Mouse (Mus musculus): ENCODE measurements around the gene Coasy. TPM values are rescaled to one million over a fixed set of nuclear protein-coding genes. Genes with fewer than 3 reads are reported as not detected.

Coasy gene
- polyA plus RNA-seq, 1 experiment from 2014 or later = 37.9 TPM

DNA sequence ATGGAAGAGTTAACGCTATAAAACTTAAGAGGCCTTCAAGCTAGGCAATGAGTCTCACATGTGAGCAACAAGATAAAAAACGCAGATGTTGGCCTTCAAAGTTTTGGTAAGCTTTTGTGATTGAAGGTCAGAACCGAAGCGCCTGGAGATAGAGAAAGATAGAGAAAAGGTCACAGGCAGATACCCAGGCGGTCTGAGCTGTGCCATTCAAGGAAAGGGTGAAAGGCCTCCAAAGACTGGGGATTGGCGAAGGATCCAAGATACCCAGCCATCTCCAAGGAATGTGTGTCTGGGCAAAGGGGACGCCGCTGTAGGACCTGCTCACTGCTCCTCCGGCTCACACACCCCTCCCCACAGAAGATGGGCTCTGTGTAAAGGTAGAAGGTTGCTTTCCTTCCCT, 17.4 kb upstream of the Coasy start:
- H3K27me3 ChIP-seq (ENCODE audit: control insufficient read depth, insufficient read depth, low read length) = no peaks in the 10 kb centered on the region
- 0 out of 2 replicates have a peak, but pooled peaks cover 2% of the 10 kb centered on the region for H3K36me3 ChIP-seq (ENCODE audit: control insufficient read depth, insufficient read depth, low read length)
- no peak overlapping the region for H3K4me2 ChIP-seq (replicated peaks; ENCODE audit: low read depth, low read length)
- H3K27ac ChIP-seq (ENCODE audit: low read length) = no peak overlapping the region
- H3K9ac ChIP-seq (replicated peaks; ENCODE audit: low read depth, low read length) = no peak overlapping the region
- 92% methylated on average over 9 of the region's 9 CpGs for WGBS
- ATAC-seq (ENCODE audit: insufficient number of reproducible peaks, insufficient read depth, low FRiP score, low read depth) = no peak
- peaks cover 36% of the 10 kb centered on the region for H3K4me1 ChIP-seq (ENCODE audit: control insufficient read depth, insufficient read depth, low read length)
- no peaks in the 10 kb centered on the region for H3K9me3 ChIP-seq (ENCODE audit: control insufficient read depth, low read depth, low read length)
- H3K4me3 ChIP-seq (ENCODE audit: low read depth, low read length) = no peak overlapping the region

DNA sequence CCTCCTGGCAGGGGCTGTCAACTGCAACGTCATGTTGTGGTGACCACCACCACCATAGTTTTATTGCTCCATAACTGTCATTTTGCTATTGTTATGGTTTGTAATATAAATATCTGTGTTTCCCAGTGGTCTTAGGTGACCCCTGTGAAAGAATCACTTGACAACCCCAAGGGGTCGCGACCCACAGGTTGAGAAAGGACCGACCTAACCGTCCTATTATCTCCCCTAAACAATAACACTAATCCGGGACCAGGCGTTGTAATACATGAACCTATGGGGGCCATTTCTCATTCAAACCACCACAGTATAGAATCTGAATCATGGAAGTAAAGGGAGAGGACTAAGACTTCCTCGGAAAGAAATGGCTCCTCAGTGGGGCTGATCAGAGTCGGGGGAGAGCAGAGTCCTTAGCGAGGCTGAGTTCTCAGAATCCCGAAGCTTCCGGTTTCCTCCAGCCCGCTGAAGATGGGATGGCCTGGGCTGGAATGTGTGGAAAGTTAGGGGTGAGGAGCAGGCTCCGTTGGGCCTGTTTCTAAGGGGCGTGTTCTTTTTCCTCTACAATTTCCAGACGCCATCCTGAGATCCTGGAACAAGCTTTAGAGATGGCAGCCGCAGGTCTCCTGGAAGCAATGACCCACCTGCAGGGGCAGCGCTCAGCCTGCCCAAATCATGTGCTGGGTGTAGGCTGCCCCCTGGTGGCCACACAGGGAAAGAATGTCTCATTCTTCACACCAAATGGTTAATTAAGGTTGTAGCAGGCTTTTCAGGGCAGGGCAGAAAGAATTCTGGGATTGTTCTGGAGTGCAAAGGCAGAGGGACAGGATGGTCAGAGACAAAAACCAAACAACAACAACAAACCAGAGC, 15.6 kb upstream of the Coasy start:
- ATAC-seq (ENCODE audit: insufficient number of reproducible peaks, insufficient read depth, low FRiP score, low read depth) = no peak
- Histone ChIP-seq H3K4me3 (ENCODE audit: low read depth, low read length) (no peak overlapping the region), H3K27me3 (ENCODE audit: control insufficient read depth, insufficient read depth, low read length) (no peaks in the 10 kb centered on the region), H3K36me3 (ENCODE audit: control insufficient read depth, insufficient read depth, low read length) (0 out of 2 replicates have a peak, but pooled peaks cover 2% of the 10 kb centered on the region), H3K9ac (replicated peaks; ENCODE audit: low read depth, low read length) (no peak overlapping the region), H3K4me2 (replicated peaks; ENCODE audit: low read depth, low read length) (peak overlapping the region; percentile 47), H3K4me1 (ENCODE audit: control insufficient read depth, insufficient read depth, low read length) (peaks cover 26% of the 10 kb centered on the region), H3K9me3 (ENCODE audit: control insufficient read depth, low read depth, low read length) (no peaks in the 10 kb centered on the region), H3K27ac (ENCODE audit: low read length) (peak overlapping the region; percentile 69; the same call in 1 of the 2 replicates)
- WGBS = 17% methylated on average over 18 of the region's 18 CpGs

DNA sequence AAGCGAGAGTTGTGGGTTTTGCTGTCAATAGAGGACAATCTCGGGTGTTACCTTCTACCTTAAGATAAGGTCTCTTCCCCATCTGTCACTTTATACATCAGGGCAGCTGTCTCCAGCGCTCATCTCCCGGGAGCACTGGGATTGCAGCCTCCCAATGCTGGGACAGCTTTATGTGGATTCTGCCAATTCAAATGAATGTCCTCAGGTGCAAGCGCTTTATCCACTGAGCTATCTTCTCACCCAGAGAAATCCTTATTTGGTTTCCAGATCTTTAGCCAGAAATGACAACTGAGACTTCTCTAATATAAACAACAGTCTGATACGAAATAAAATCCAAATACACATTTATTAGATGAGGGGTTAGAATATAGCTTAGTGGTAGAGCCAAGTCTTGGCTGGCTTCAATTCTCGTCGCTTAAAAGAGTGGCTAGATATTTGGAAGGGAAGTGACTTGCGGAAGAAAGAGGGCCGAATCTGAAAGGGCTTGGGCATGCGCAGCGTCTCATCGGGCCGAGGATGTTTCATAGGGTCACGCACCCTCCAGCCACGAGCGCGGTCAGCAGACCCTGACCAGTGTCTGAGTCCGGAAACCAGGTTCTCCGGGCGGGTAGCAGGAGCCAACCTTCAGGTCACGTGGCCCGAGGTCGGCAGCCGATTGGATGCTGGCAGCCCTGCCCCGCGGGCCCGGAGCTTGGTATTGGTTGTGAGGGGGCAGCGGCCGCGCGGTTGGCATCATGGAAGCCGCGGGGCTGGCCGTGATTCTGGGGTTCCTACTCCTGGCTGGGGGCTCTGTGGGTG, 12.8 kb upstream of the Coasy start, which contains the start of gene Naglu:
Gene Naglu (plus strand): TSS at position 622 of the 798 bp plus-strand sequence.
- ATAC-seq (ENCODE audit: insufficient number of reproducible peaks, insufficient read depth, low FRiP score, low read depth) = peak; percentile 84

DNA sequence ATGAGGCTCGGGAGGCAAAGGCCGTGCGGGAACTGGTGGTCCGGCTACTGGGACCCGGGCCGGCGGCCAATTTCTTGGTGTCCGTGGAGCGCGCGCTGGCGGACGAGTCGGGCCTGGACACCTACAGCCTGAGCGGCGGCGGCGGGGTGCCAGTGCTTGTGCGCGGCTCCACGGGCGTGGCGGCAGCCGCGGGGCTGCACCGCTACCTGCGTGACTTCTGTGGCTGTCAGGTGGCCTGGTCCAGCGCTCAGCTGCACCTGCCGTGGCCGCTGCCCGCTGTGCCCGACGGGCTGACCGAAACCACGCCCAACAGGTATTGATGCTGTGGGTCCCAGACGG, 12.2 kb upstream of the Coasy start:
- peak; percentile 34 for ATAC-seq (ENCODE audit: insufficient number of reproducible peaks, insufficient read depth, low FRiP score, low read depth)
- Histone ChIP-seq H3K4me3 (ENCODE audit: low read depth, low read length) (peak overlapping the region; percentile 55), H3K9ac (replicated peaks; ENCODE audit: low read depth, low read length) (peak overlapping the region; percentile 54), H3K27ac (ENCODE audit: low read length) (no peak overlapping the region), H3K36me3 (ENCODE audit: control insufficient read depth, insufficient read depth, low read length) (no peaks in the 10 kb centered on the region), H3K27me3 (ENCODE audit: control insufficient read depth, insufficient read depth, low read length) (no peaks in the 10 kb centered on the region), H3K4me2 (replicated peaks; ENCODE audit: low read depth, low read length) (peak overlapping the region; percentile 70), H3K4me1 (ENCODE audit: control insufficient read depth, insufficient read depth, low read length) (peaks cover 5% of the 10 kb centered on the region; the same call in 1 of the 2 replicates), H3K9me3 (ENCODE audit: control insufficient read depth, low read depth, low read length) (no peaks in the 10 kb centered on the region)
- WGBS = under 1% methylated on average over 36 of the region's 36 CpGs

More for the DNA sequence above, 12.8 kb upstream of the Coasy start, which contains the start of gene Naglu:
- peaks cover 5% of the 10 kb centered on the region; the same call in 1 of the 2 replicates for H3K4me1 ChIP-seq (ENCODE audit: control insufficient read depth, insufficient read depth, low read length)
- WGBS = 6% methylated on average over 35 of the region's 35 CpGs
- no peaks in the 10 kb centered on the region for H3K27me3 ChIP-seq (ENCODE audit: control insufficient read depth, insufficient read depth, low read length)
- no peaks in the 10 kb centered on the region for H3K9me3 ChIP-seq (ENCODE audit: control insufficient read depth, low read depth, low read length)
- H3K4me2 ChIP-seq (replicated peaks; ENCODE audit: low read depth, low read length) = peak within 1 kb of the TSS; percentile 70
- H3K9ac ChIP-seq (replicated peaks; ENCODE audit: low read depth, low read length) = peak within 1 kb of the TSS; percentile 54
- no peaks in the 10 kb centered on the region for H3K36me3 ChIP-seq (ENCODE audit: control insufficient read depth, insufficient read depth, low read length)
- H3K27ac ChIP-seq (ENCODE audit: low read length) = no peak within 1 kb of the TSS
- peak within 1 kb of the TSS; percentile 55 for H3K4me3 ChIP-seq (ENCODE audit: low read depth, low read length)

DNA sequence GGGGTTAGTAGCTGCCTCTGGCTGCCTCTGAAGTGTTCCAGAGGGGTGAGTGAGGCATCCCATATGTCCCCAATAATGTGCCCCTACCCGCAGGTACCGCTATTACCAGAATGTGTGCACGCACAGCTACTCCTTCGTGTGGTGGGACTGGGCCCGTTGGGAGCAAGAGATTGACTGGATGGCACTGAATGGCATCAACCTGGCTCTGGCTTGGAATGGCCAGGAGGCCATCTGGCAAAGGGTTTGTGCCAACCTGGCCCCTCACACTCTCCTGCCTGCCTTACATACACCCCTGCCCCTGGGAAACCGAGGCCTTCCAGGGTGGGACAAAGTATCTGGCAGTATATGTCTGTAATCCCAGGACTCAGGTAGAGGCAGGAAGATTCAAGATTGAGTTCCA, 11.4 kb upstream of the Coasy start:
- peaks cover 5% of the 10 kb centered on the region; the same call in 1 of the 2 replicates for H3K4me1 ChIP-seq (ENCODE audit: control insufficient read depth, insufficient read depth, low read length)
- no peaks in the 10 kb centered on the region for H3K27me3 ChIP-seq (ENCODE audit: control insufficient read depth, insufficient read depth, low read length)
- 73% methylated on average over 6 of the region's 6 CpGs for WGBS
- H3K9me3 ChIP-seq (ENCODE audit: control insufficient read depth, low read depth, low read length) = no peaks in the 10 kb centered on the region
- no peak overlapping the region for H3K4me2 ChIP-seq (replicated peaks; ENCODE audit: low read depth, low read length)
- H3K27ac ChIP-seq (ENCODE audit: low read length) = no peak overlapping the region
- no peak overlapping the region for H3K4me3 ChIP-seq (ENCODE audit: low read depth, low read length)
- no peak overlapping the region for H3K9ac ChIP-seq (replicated peaks; ENCODE audit: low read depth, low read length)
- no peaks in the 10 kb centered on the region for H3K36me3 ChIP-seq (ENCODE audit: control insufficient read depth, insufficient read depth, low read length)
- ATAC-seq (ENCODE audit: insufficient number of reproducible peaks, insufficient read depth, low FRiP score, low read depth) = no peak

DNA sequence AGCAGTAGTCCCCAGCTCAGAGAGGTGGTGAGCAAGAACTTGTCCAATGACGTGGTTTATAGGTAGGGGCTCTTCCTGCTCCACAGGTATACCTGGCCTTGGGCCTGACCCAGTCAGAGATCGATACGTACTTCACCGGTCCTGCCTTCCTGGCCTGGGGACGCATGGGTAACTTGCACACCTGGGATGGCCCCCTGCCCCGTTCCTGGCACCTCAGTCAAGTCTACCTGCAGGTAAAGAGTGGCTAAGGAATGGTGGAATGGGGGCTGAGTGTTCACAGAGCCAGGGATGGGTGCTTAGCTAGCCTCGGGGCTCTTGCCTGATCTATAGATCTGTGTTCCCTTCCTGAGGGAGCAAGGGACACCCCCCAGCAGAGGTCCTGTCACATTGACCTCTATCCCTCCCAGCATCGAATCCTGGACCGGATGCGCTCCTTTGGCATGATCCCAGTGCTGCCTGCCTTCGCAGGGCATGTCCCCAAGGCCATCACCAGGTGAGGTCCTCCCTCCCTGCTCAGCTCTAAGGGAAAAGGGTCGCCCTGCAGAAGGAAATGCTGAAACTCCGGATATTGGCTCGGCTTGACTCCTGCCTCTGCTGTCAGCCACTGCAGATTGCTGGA, 10.4 kb upstream of the Coasy start:
- no peaks in the 10 kb centered on the region for H3K9me3 ChIP-seq (ENCODE audit: control insufficient read depth, low read depth, low read length)
- no peak overlapping the region for H3K27ac ChIP-seq (ENCODE audit: low read length)
- no peaks in the 10 kb centered on the region for H3K36me3 ChIP-seq (ENCODE audit: control insufficient read depth, insufficient read depth, low read length)
- ATAC-seq (ENCODE audit: insufficient number of reproducible peaks, insufficient read depth, low FRiP score, low read depth) = no peak
- H3K4me3 ChIP-seq (ENCODE audit: low read depth, low read length) = no peak overlapping the region
- H3K4me2 ChIP-seq (replicated peaks; ENCODE audit: low read depth, low read length) = no peak overlapping the region
- no peak overlapping the region for H3K9ac ChIP-seq (replicated peaks; ENCODE audit: low read depth, low read length)
- H3K27me3 ChIP-seq (ENCODE audit: control insufficient read depth, insufficient read depth, low read length) = no peaks in the 10 kb centered on the region
- peaks cover 2% of the 10 kb centered on the region; the same call in 1 of the 2 replicates for H3K4me1 ChIP-seq (ENCODE audit: control insufficient read depth, insufficient read depth, low read length)
- 72% methylated on average over 14 of the region's 14 CpGs for WGBS

DNA sequence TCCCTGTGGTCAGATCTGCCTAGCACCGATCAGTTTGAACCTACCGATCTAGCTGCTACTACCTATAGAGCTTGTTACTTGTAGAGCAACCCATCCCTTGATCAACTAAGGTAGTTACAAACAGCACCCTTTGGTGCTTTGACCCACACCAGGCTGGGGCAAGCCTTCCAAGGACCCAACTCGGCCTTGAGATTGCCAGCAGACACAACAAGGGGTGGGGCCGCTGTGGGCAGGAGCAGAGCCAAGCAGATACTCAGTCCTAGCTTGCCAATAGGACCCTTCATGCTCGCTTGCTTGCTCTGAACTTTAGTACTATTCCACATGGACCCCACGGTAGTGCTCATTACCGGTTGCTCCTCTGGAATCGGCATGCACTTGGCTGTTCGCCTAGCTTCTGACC, 4.2 kb upstream of the Coasy start, which contains the start of gene Hsd17b1:
Gene Hsd17b1 (plus strand): TSS at position 291 of the 400 bp plus-strand sequence.
- no peaks in the 10 kb centered on the region for H3K36me3 ChIP-seq (ENCODE audit: control insufficient read depth, insufficient read depth, low read length)
- no peak for ATAC-seq (ENCODE audit: insufficient number of reproducible peaks, insufficient read depth, low FRiP score, low read depth)
- H3K9me3 ChIP-seq (ENCODE audit: control insufficient read depth, low read depth, low read length) = no peaks in the 10 kb centered on the region
- no peak within 1 kb of the TSS for H3K4me3 ChIP-seq (ENCODE audit: low read depth, low read length)
- H3K4me1 ChIP-seq (ENCODE audit: control insufficient read depth, insufficient read depth, low read length) = peaks cover 13% of the 10 kb centered on the region; the same call in 1 of the 2 replicates
- 71% methylated on average over 9 of the region's 9 CpGs for WGBS
- no peak within 1 kb of the TSS for H3K9ac ChIP-seq (replicated peaks; ENCODE audit: low read depth, low read length)
- no peak within 1 kb of the TSS for H3K4me2 ChIP-seq (replicated peaks; ENCODE audit: low read depth, low read length)
- peaks cover 27% of the 10 kb centered on the region for H3K27me3 ChIP-seq (ENCODE audit: control insufficient read depth, insufficient read depth, low read length)
- no peak within 1 kb of the TSS for H3K27ac ChIP-seq (ENCODE audit: low read length)

DNA sequence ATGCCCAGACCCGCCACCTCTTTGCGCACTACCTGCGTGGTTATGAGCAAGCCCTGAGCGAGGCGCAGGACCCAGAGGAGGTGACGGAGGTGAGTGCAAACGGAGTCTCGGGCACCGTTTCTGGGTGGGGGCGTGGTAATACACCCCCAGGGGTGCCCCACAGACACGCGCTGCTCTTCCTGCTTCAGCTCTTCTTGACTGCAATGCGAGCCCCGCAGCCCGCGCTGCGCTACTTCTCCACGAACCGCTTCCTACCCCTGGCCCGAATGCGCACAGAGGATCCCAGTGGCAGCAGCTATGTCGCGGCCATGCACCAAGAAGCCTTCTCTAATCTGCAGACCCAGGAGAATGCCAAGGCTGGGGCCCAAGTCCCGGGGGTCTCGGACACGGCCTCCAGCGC, 2.6 kb upstream of the Coasy start:
- Histone ChIP-seq H3K4me3 (ENCODE audit: low read depth, low read length) (no peak overlapping the region), H3K4me1 (ENCODE audit: control insufficient read depth, insufficient read depth, low read length) (peaks cover 18% of the 10 kb centered on the region), H3K36me3 (ENCODE audit: control insufficient read depth, insufficient read depth, low read length) (no peaks in the 10 kb centered on the region), H3K4me2 (replicated peaks; ENCODE audit: low read depth, low read length) (no peak overlapping the region), H3K9me3 (ENCODE audit: control insufficient read depth, low read depth, low read length) (no peaks in the 10 kb centered on the region), H3K9ac (replicated peaks; ENCODE audit: low read depth, low read length) (no peak overlapping the region), H3K27me3 (ENCODE audit: control insufficient read depth, insufficient read depth, low read length) (peaks cover 27% of the 10 kb centered on the region), H3K27ac (ENCODE audit: low read length) (no peak overlapping the region)
- ATAC-seq (ENCODE audit: insufficient number of reproducible peaks, insufficient read depth, low FRiP score, low read depth) = no peak
- WGBS = 5% methylated on average over 27 of the region's 27 CpGs
